Mouse (Mus musculus) forebrain, embryonic 14.5 days (tissue): ENCODE data around the gene Bach1. TPM values are rescaled to one million over a fixed set of nuclear protein-coding genes. Genes with fewer than 3 reads are reported as not detected.
A peak's percentile ranks its signal among the peaks of the same experiment; 100 is the strongest.

ENCODE experiments used
- ATAC-seq: fragments of 200-750 bp; cut with Nextera tagmentation; 2 replicates; pipeline ENCODE4 v1.8.0; 2017; ENCODE audit warnings: mild to moderate bottlenecking, moderate library complexity
- DNase-seq: peaks from one replicate; pipeline ENCODE4 v3.0.0-alpha.2; 2015; ENCODE audit warnings: low spot score
- H3K27ac ChIP-seq: fragments of 300-500 bp; sonication (generic); 2 replicates; pipeline ENCODE4 v1.5.1; 2014; ENCODE audit warnings: low read depth, mild to moderate bottlenecking, control low read depth, low read length, moderate library complexity
- H3K27me3 ChIP-seq: fragments of 300-500 bp; sonication (generic); replicated peaks from 2 replicates; pipeline ENCODE4 v1.6.1; 2014; ENCODE audit warnings: low read length, control low read depth, mixed read lengths; ENCODE audit not compliant: control insufficient read depth, insufficient read depth
- H3K36me3 ChIP-seq: fragments of 300-500 bp; sonication (generic); 2 replicates; pipeline ENCODE4 v1.6.1; 2014; ENCODE audit warnings: low read length, control low read depth; ENCODE audit not compliant: control insufficient read depth, insufficient read depth
- H3K4me1 ChIP-seq: fragments of 300-500 bp; sonication (generic); 2 replicates; pipeline ENCODE4 v1.6.1; 2014; ENCODE audit warnings: antibody characterized with exemption, low read length, control low read depth; ENCODE audit not compliant: control insufficient read depth, insufficient read depth
- H3K4me2 ChIP-seq: fragments of 300-500 bp; sonication (generic); 2 replicates; pipeline ENCODE4 v1.6.1; 2014; ENCODE audit warnings: mild to moderate bottlenecking, control low read depth, low read length
- H3K4me3 ChIP-seq: fragments of 300-500 bp; sonication (generic); 2 replicates; pipeline ENCODE4 v1.5.1; 2014; ENCODE audit warnings: low read depth, low read length, control low read depth
- H3K9ac ChIP-seq: fragments of 300-500 bp; sonication (generic); 2 replicates; pipeline ENCODE4 v1.6.1; 2014; ENCODE audit warnings: mild to moderate bottlenecking, low read length, control low read depth, moderate library complexity
- H3K9me3 ChIP-seq: fragments of 300-500 bp; sonication (generic); replicated peaks from 2 replicates; pipeline ENCODE4 v1.6.1; 2016; ENCODE audit warnings: low read length, control low read depth, mixed read lengths; ENCODE audit not compliant: control insufficient read depth
- WGBS: fragments of 180-500 bp; shearing (Covaris S2); extraction: QIAGEN DNeasy Blood & Tissue Kit; methylation state at CpG from one replicate; pipeline ENCODE4 v1.1.7; 2014; 5-methylcytosine and 5-hydroxymethylcytosine counted together
- polyA plus RNA-seq: library from polyadenylated mRNA; unstranded; fragments of >200 nt; fragmentation: Nextera tagmentation; extraction: Ambion mirVana; gene quantifications from 2 replicates; pipeline ENCODE4 v1.2.1, GENCODE M21; 2014

Gene Bach1
- polyA plus RNA-seq, 1 experiment from 2014 or later, result 17.2 TPM

DNA sequence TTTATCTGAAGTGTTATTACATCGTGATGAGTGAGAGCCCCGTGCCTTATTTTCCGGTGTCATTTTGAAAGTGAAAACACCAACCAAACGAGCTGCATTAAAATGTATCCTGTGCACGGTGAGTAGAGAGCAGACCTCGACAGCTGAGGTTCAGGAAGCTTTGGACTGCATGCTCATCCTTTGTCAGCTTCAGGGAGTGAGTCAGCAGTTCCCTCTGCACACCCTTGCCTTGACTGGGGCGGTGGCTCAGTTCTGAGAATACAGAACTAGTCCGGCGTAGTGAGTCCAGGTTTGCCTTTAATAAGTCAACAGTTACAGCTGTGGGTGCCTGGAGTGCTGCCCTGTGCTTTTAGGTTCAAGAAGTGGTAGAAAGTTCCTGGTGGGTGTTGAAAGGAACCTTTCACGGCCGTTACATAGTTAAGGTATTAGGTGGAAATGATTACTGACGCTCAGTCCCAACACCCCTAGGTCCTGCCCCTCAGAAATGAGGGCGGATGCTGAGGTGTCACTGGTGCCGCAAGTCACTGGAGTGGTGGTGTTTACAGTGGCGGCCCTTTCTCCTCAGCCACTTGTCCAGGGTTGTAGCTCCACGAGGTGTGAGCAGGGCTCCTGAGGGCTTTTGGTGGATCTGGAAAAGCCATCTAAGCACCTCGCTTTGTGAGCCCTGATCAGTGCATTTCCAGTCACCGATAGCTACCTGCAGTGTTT is 14.4 kb downstream of the Bach1 start:
- DNase-seq, result no peak
- Histone ChIP-seq H3K36me3 (peaks cover 11% of the 10 kb centered on the region), H3K9ac (no peak overlapping the region), H3K4me1 (no peaks in the 10 kb centered on the region; the same call in 1 of the 2 replicates), H3K27ac (no peak overlapping the region), H3K4me3 (no peak overlapping the region), H3K4me2 (no peak overlapping the region), H3K9me3 (no peaks in the 10 kb centered on the region), H3K27me3 (no peaks in the 10 kb centered on the region)
- 90% methylated on average over 18 of the region's 18 CpGs for WGBS
- peak; percentile 15; the same call in 1 of the 2 replicates for ATAC-seq

DNA sequence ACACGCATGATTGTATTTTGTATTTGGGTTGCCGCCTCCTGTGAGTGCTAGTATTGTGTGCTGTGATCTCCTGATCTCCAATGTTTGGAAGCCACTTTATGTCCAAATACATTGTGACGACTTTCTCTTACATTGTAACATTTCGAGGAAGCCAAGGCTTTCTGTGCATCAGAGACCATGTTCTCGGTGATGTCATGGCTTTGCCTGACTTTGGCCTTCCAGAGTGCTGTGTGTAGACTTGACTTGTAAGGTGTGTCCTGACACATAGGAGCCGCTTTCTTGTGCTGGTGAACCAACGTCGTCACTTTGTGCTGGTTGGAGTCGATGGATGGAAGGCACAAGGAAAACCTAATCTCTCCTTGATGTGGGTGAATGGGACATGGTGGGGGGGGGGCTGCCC is 15.8 kb downstream of the Bach1 start:
- H3K9me3 ChIP-seq, result no peaks in the 10 kb centered on the region
- no peak overlapping the region for H3K4me2 ChIP-seq
- 93% methylated on average over 9 of the region's 9 CpGs for WGBS
- H3K27me3 ChIP-seq, result no peaks in the 10 kb centered on the region
- no peak overlapping the region for H3K4me3 ChIP-seq
- no peak overlapping the region for H3K27ac ChIP-seq
- H3K9ac ChIP-seq, result no peak overlapping the region
- H3K4me1 ChIP-seq, result no peaks in the 10 kb centered on the region
- peaks cover 15% of the 10 kb centered on the region for H3K36me3 ChIP-seq
- DNase-seq (no peak), ATAC-seq (no peak)

- no peaks in the 10 kb centered on the region for H3K4me1 ChIP-seq
- no peak overlapping the region for H3K9ac ChIP-seq
- no peaks in the 10 kb centered on the region for H3K27me3 ChIP-seq
- no peaks in the 10 kb centered on the region for H3K9me3 ChIP-seq
- no peak overlapping the region for H3K27ac ChIP-seq
- peaks cover 22% of the 10 kb centered on the region for H3K36me3 ChIP-seq
- WGBS, result 92% methylated on average over 16 of the region's 16 CpGs
- no peak for ATAC-seq
- DNase-seq, result no peak
- H3K4me2 ChIP-seq, result no peak overlapping the region
- H3K4me3 ChIP-seq, result no peak overlapping the region
These were observed 16.5 kb downstream of the Bach1 start for GRCm38 (mm10) chr16:87715221-87715620.

- DNase-seq (no peak), ATAC-seq (peak; percentile 25)
- H3K4me1 ChIP-seq, result no peaks in the 10 kb centered on the region
- H3K4me3 ChIP-seq, result no peak overlapping the region
- no peaks in the 10 kb centered on the region for H3K27me3 ChIP-seq
- H3K27ac ChIP-seq, result no peak overlapping the region
- no peak overlapping the region for H3K4me2 ChIP-seq
- H3K9me3 ChIP-seq, result no peaks in the 10 kb centered on the region
- no peak overlapping the region for H3K9ac ChIP-seq
- 80% methylated on average over 11 of the region's 11 CpGs for WGBS
- H3K36me3 ChIP-seq, result peaks cover 28% of the 10 kb centered on the region
These were observed 17.5 kb downstream of the Bach1 start for GRCm38 (mm10) chr16:87716269-87716668.

- 86% methylated on average over 5 of the region's 5 CpGs for WGBS
- no peak for ATAC-seq
- H3K27me3 ChIP-seq, result no peaks in the 10 kb centered on the region
These were observed 18.4 kb downstream of the Bach1 start for GRCm38 (mm10) chr16:87717046-87717660.

GRCm38 (mm10) chr16:87719071-87719470 is 20.3 kb downstream of the Bach1 start:
- 91% methylated on average over 11 of the region's 11 CpGs for WGBS
- Histone ChIP-seq H3K9ac (no peak overlapping the region), H3K9me3 (no peaks in the 10 kb centered on the region), H3K27ac (no peak overlapping the region), H3K4me1 (no peaks in the 10 kb centered on the region), H3K4me3 (no peak overlapping the region), H3K36me3 (peaks cover 48% of the 10 kb centered on the region), H3K4me2 (no peak overlapping the region), H3K27me3 (no peaks in the 10 kb centered on the region)
- DNase-seq (no peak), ATAC-seq (no peak)

More at GRCm38 (mm10) chr16:87717046-87717660, 18.4 kb downstream of the Bach1 start:
- H3K27ac ChIP-seq, result no peak overlapping the region
- no peak overlapping the region for H3K9ac ChIP-seq
- peaks cover 33% of the 10 kb centered on the region for H3K36me3 ChIP-seq
- no peaks in the 10 kb centered on the region for H3K9me3 ChIP-seq
- H3K4me2 ChIP-seq, result no peak overlapping the region
- no peaks in the 10 kb centered on the region for H3K4me1 ChIP-seq
- DNase-seq, result no peak
- no peak overlapping the region for H3K4me3 ChIP-seq

DNA sequence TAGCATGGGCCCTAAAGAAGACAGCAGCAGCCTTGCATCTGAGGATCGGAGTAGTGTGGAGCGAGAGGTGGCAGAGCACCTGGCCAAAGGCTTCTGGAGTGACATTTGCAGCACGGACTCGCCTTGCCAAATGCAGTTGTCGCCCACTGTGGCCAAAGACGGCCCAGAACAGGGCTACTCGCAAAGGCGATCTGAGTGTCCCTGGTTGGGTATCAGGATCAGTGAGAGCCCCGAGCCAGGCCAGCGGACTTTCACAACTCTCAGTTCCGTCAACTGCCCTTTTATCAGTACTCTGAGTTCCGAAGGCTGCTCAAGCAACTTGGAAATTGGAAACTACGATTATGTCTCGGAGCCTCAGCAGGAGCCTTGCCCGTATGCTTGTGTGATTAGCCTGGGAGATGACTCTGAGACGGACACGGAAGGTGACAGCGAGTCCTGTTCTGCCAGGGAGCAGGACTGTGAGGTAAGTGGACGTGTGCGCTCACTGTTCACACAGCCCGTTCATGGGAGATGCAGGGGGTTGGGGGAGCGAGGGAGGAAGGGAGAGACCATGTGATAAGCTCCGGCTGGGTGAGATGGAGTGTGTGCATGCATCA is 21.0 kb downstream of the Bach1 start:
- no peaks in the 10 kb centered on the region for H3K4me1 ChIP-seq
- no peaks in the 10 kb centered on the region for H3K9me3 ChIP-seq
- H3K4me3 ChIP-seq, result no peak overlapping the region
- H3K36me3 ChIP-seq, result peaks cover 54% of the 10 kb centered on the region
- H3K27me3 ChIP-seq, result no peaks in the 10 kb centered on the region
- DNase-seq (no peak), ATAC-seq (no peak)
- no peak overlapping the region for H3K4me2 ChIP-seq
- no peak overlapping the region for H3K9ac ChIP-seq
- H3K27ac ChIP-seq, result no peak overlapping the region
- 93% methylated on average over 23 of the region's 23 CpGs for WGBS

DNA sequence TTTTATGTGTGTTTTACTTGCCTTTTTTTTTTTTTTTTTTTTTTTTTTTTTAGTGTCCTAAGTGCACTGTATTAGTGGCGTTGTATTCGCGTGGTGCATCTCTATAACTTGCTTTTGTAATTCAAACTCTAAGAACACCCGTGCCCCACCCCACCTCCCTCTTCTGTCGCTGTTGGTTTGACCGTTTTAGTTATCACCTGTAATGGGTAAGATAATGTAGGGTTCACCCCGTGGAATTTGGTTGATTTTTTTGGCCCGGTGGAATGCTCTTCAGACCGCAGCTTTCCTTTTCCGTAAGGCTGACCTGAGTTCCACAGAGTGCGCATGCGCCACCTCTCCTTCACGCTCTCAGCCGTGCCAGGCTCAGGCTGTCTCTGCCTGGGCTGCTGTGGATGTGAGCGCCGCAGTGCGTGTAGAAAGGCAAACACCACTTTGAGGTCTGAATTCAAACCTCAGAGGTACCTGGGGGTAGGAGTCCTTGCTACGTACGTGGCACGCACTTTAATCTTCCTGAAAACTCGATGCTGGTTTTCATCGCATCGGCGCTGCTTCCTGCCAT is 22.2 kb downstream of the Bach1 start:
- H3K9me3 ChIP-seq, result no peaks in the 10 kb centered on the region
- no peak for ATAC-seq
- no peak overlapping the region for H3K27ac ChIP-seq
- no peak overlapping the region for H3K9ac ChIP-seq
- no peaks in the 10 kb centered on the region for H3K4me1 ChIP-seq
- H3K36me3 ChIP-seq, result peaks cover 58% of the 10 kb centered on the region
- H3K4me3 ChIP-seq, result no peak overlapping the region
- 97% methylated on average over 24 of the region's 24 CpGs for WGBS
- no peak overlapping the region for H3K4me2 ChIP-seq
- H3K27me3 ChIP-seq, result no peaks in the 10 kb centered on the region
- no peak for DNase-seq

DNA sequence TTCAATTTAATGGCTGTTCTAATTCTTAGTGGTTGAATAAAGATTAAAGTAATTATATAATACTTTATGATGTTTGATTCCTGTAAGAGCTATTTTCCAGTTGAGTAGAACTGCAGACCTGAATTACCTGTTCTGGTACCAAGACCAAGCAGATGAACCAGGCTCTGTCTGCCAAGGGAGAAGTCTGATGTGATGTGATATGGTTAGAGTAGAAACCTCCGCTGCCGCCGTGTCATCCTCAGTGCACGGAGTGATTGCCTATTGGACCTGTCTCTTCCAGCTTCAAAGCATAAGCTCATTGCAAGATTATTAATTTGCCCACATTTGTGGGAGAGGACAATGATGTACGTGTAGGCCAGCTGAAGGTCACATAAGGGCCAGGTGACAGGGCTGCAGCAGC is 24.1 kb downstream of the Bach1 start:
- H3K4me2 ChIP-seq, result no peak overlapping the region
- H3K36me3 ChIP-seq, result peaks cover 60% of the 10 kb centered on the region
- ATAC-seq (no peak), DNase-seq (no peak)
- H3K4me1 ChIP-seq, result no peaks in the 10 kb centered on the region
- no peak overlapping the region for H3K4me3 ChIP-seq
- H3K9ac ChIP-seq, result no peak overlapping the region
- H3K9me3 ChIP-seq, result no peaks in the 10 kb centered on the region
- WGBS, result 95% methylated on average over 5 of the region's 5 CpGs
- H3K27me3 ChIP-seq, result no peaks in the 10 kb centered on the region
- H3K27ac ChIP-seq, result no peak overlapping the region
